Mouse (Mus musculus) kidney, postnatal 25 days (tissue): Measurements from ENCODE around the gene Zfp365.

ENCODE experiments used
- DNase-seq, 2 experiments: peaks; one replicate each; pipeline ENCODE4 v3.0.0; 2021; ENCODE audit warnings: mixed read lengths in 2 of 2

Zfp365 gene

GRCm38 (mm10) chr10:67839156-67839555 is 73.3 kb downstream of the Zfp365 start:
- no peak for DNase-seq

GRCm38 (mm10) chr10:67836426-67836825 is 76.0 kb downstream of the Zfp365 start:
- no peak for DNase-seq
